Mouse (Mus musculus): Measurements from ENCODE around the gene Prkch. TPM values are rescaled to one million over a fixed set of nuclear protein-coding genes. Genes with fewer than 3 reads are reported as not detected.

The Prkch gene
- polyA plus RNA-seq, 1 experiment, result 3.2 TPM

DNA sequence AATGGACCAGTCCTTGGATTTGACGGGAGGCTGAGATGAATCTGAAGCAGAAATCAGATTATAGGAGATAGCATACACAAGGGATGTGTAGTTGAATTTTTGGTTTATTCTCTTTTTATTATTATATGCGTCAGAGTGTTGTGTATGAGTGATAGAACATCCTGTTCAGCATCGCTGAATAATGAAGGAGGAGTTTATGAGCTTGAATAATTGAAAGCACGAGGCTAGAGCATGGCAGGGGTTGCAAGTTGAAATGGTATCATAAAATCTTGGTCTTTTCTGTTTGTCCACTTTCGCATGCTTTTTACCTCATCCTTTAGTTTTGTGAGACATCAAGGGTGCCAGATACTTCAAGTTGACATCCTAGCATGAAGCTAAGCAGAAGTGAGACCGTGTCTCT is 60.6 kb downstream of the Prkch start:
- no peak for DNase-seq
- Histone ChIP-seq H3K4me3 (replicated peaks; ENCODE audit: insufficient read depth, low read depth, low read length) (no peak overlapping the region), H3K4me1 (ENCODE audit: control insufficient read depth, insufficient read depth, low read length) (no peaks in the 10 kb centered on the region), H3K27me3 (ENCODE audit: control insufficient read depth, insufficient read depth, low read length) (no peaks in the 10 kb centered on the region), H3K27ac (ENCODE audit: insufficient read depth, low read length) (no peak overlapping the region)
- WGBS, result 86% methylated on average over 6 of the region's 6 CpGs
- TF ChIP-seq POLR2A (IDR thresholded peaks at IDR 0.05; ENCODE audit: borderline replicate concordance, insufficient read depth, low read length) (no peak), CTCF (IDR thresholded peaks at IDR 0.05; ENCODE audit: borderline replicate concordance, insufficient read depth, low read depth, low read length) (no peak)

DNA sequence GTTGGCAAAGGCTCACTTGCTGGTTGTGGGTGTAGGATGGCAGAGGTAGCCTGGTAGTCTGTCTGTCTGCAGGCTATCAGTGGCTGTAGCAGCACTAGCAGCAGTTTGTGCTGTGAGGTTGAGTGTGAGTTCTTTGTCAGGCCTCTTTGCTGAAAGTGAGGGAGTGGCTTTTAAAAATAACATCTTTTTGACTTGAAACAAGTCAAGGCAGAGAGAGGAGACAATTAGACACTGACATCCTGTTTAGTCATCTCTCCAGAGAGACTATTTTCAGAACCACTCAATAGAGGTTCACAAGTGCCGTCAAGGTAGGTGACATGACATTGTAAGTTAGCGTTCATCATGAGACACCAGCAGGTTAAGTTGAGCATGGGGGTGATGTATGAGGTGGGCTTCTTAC is 63.1 kb downstream of the Prkch start:
- Histone ChIP-seq H3K27me3 (ENCODE audit: control insufficient read depth, insufficient read depth, low read length) (no peaks in the 10 kb centered on the region), H3K27ac (ENCODE audit: insufficient read depth, low read length) (no peak overlapping the region), H3K4me3 (replicated peaks; ENCODE audit: insufficient read depth, low read depth, low read length) (no peak overlapping the region), H3K4me1 (ENCODE audit: control insufficient read depth, insufficient read depth, low read length) (no peaks in the 10 kb centered on the region)
- TF ChIP-seq CTCF (IDR thresholded peaks at IDR 0.05; ENCODE audit: borderline replicate concordance, insufficient read depth, low read depth, low read length), result no peak
- no peak for TF ChIP-seq POLR2A (IDR thresholded peaks at IDR 0.05; ENCODE audit: borderline replicate concordance, insufficient read depth, low read length)
- no peak for DNase-seq
- WGBS, result 97% methylated on average over 2 of the region's 2 CpGs

DNA sequence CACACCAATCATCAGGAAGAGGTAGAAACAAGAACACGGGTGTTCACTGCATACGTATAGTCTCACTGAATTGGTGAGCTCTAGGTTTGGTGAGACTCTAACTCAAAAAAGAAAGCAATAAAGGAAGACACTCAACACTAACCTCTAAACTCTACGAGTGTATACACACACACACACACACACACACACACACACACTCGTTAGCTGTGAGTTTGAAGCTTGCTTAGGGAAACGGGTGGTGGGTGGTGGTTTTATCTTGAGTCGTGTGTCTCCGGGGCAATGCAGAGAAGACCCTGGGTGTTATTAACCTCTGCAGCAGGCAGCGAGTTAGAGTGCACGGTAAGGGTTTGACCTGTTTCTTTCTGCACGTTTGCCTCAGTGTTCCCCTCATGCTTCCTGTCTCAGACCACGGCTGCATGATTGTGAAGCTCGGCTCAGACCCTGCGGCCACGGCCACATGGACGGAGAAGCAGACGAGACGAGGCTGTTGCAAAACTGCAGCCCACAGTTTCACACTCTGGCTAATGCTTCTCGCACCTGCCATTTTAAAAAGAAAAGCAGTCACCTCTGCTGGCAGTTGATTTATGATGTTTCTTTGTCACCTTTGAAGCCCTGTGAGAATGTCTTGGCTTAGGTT is 72.1 kb downstream of the Prkch start:
- TF ChIP-seq CTCF (IDR thresholded peaks at IDR 0.05; ENCODE audit: borderline replicate concordance, insufficient read depth, low read depth, low read length), result no peak
- TF ChIP-seq POLR2A (IDR thresholded peaks at IDR 0.05; ENCODE audit: borderline replicate concordance, insufficient read depth, low read length), result no peak
- H3K4me1 ChIP-seq (ENCODE audit: control insufficient read depth, insufficient read depth, low read length), result no peaks in the 10 kb centered on the region

DNA sequence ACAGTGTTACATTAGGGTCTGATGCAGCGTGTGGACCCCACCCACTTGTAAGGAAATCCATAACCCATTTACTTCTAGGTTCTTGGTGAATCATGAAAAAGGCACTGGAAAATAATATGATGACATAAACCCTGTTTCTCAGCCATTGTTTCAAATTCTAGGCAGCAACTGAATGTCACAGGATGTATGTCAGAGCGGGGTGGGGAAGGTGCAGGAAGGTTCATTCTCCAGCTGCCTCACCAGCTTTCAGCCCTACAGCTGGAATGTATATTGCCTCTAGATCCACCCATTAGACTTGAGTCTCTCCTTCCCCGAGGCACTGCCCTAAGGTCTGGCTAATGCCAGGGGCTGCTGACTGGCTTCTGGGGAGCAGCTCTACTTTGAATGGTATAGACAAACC is 78.8 kb downstream of the Prkch start:
- H3K27ac ChIP-seq (ENCODE audit: insufficient read depth, low read length), result no peak overlapping the region
- 96% methylated on average over 3 of the region's 3 CpGs for WGBS
- TF ChIP-seq CTCF (IDR thresholded peaks at IDR 0.05; ENCODE audit: borderline replicate concordance, insufficient read depth, low read depth, low read length), result no peak
- TF ChIP-seq POLR2A (IDR thresholded peaks at IDR 0.05; ENCODE audit: borderline replicate concordance, insufficient read depth, low read length), result no peak
- no peaks in the 10 kb centered on the region for H3K27me3 ChIP-seq (ENCODE audit: control insufficient read depth, insufficient read depth, low read length)
- no peak overlapping the region for H3K4me3 ChIP-seq (replicated peaks; ENCODE audit: insufficient read depth, low read depth, low read length)
- no peak for DNase-seq
- 0 out of 2 replicates have a peak, but pooled peaks cover 2% of the 10 kb centered on the region for H3K4me1 ChIP-seq (ENCODE audit: control insufficient read depth, insufficient read depth, low read length)

More for the DNA sequence above, 72.1 kb downstream of the Prkch start:
- WGBS, result 82% methylated on average over 18 of the region's 18 CpGs
- no peak for DNase-seq
- Histone ChIP-seq H3K27me3 (ENCODE audit: control insufficient read depth, insufficient read depth, low read length) (no peaks in the 10 kb centered on the region), H3K4me3 (replicated peaks; ENCODE audit: insufficient read depth, low read depth, low read length) (no peak overlapping the region), H3K27ac (ENCODE audit: insufficient read depth, low read length) (no peak overlapping the region)

DNA sequence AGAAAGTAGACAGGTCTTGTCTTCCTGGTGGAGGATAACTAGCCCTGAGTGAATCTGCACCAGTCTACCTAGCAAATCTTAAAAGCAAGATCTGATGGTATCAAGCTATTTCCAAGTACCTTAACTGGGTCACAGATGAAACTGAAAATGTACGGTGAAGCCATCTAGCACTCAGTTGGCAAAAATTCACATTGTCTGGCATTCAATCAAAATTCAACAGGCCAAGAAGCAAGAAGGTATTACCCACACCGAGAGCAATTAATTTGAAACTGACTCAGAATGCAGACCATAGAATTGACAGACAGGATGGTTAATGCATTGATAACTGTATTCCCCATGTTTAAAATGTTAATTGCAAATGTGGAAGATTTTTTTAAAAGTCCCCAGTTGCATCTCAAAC is 82.1 kb downstream of the Prkch start:
- Histone ChIP-seq H3K4me1 (ENCODE audit: control insufficient read depth, insufficient read depth, low read length) (0 out of 2 replicates have a peak, but pooled peaks cover 2% of the 10 kb centered on the region), H3K27ac (ENCODE audit: insufficient read depth, low read length) (no peak overlapping the region), H3K27me3 (ENCODE audit: control insufficient read depth, insufficient read depth, low read length) (no peaks in the 10 kb centered on the region), H3K4me3 (replicated peaks; ENCODE audit: insufficient read depth, low read depth, low read length) (no peak overlapping the region)
- DNase-seq, result peak in 1 of 2 experiments; percentile 21
- TF ChIP-seq POLR2A (IDR thresholded peaks at IDR 0.05; ENCODE audit: borderline replicate concordance, insufficient read depth, low read length) (no peak), CTCF (IDR thresholded peaks at IDR 0.05; ENCODE audit: borderline replicate concordance, insufficient read depth, low read depth, low read length) (no peak)
- WGBS, result 4% methylated on average over 2 of the region's 2 CpGs

DNA sequence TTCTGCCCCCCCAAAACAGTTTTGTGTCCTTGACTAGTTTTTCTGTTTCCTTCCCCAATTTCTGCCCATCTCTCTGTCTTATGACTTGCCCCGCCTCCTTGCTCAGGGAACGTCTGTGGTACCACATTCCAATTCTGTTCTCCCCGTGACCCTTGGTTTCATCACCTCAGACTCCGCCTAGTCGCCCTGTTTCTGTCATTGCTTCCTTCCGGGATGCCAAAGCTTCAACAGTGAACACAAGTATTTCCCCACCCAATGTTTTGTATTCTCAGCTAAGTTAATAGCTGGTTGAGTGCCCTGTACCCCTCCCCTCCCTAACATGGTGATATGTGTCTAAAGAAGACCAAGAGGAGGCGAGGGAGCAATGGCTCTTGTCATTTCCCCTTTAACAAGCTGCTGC is 83.0 kb downstream of the Prkch start:
- Histone ChIP-seq H3K27ac (ENCODE audit: insufficient read depth, low read length) (no peak overlapping the region), H3K4me3 (replicated peaks; ENCODE audit: insufficient read depth, low read depth, low read length) (no peak overlapping the region), H3K27me3 (ENCODE audit: control insufficient read depth, insufficient read depth, low read length) (no peaks in the 10 kb centered on the region), H3K4me1 (ENCODE audit: control insufficient read depth, insufficient read depth, low read length) (0 out of 2 replicates have a peak, but pooled peaks cover 2% of the 10 kb centered on the region)
- DNase-seq, result no peak
- TF ChIP-seq CTCF (IDR thresholded peaks at IDR 0.05; ENCODE audit: borderline replicate concordance, insufficient read depth, low read depth, low read length) (no peak), POLR2A (IDR thresholded peaks at IDR 0.05; ENCODE audit: borderline replicate concordance, insufficient read depth, low read length) (no peak)
- WGBS, result 84% methylated on average over 7 of the region's 7 CpGs

DNA sequence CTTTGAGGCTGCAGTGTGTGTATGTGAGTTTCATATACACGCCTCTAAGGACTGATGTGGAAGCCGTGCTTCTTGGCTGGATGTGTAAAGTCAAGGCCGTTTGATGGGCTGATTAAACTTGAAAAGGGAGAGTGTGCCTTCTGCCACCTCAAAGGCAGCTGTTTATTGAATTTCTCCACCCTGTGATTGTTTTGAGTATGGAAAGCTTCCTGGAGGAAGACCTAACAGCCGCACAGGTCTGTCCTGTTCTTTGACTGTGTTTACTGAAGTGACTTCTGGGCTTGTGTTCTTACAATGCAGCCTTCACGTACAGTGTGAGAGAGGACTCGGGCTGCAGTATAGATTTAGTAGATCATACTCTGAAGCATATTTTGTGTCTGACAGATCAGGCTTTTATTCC is 86.1 kb downstream of the Prkch start:
- 80% methylated on average over 6 of the region's 6 CpGs for WGBS
- H3K27ac ChIP-seq (ENCODE audit: insufficient read depth, low read length), result no peak overlapping the region
- TF ChIP-seq CTCF (IDR thresholded peaks at IDR 0.05; ENCODE audit: borderline replicate concordance, insufficient read depth, low read depth, low read length) (no peak), POLR2A (IDR thresholded peaks at IDR 0.05; ENCODE audit: borderline replicate concordance, insufficient read depth, low read length) (no peak)

DNA sequence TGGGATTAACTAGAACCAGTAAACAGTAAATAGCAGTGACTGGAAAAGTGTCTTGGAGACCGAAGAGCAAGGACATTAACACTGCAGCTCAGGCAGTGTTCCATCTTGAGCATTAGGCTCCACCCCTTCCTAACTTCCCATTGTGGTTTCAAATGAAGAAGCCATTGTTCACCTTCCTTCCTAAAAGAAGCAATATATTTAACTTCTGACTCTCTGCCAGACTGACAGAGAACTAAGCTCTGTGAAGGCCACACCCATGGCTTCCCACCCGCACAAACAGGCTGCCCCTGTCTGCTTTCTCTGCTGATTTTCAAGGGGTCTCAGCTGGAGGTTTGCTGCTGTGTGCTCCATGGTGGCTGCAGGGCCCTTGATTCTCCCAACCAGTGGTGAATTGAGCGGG is 86.9 kb downstream of the Prkch start:
- 80% methylated on average over 3 of the region's 3 CpGs for WGBS
- Histone ChIP-seq H3K4me1 (ENCODE audit: control insufficient read depth, insufficient read depth, low read length) (peaks cover 11% of the 10 kb centered on the region), H3K4me3 (replicated peaks; ENCODE audit: insufficient read depth, low read depth, low read length) (no peak overlapping the region), H3K27ac (ENCODE audit: insufficient read depth, low read length) (no peak overlapping the region), H3K27me3 (ENCODE audit: control insufficient read depth, insufficient read depth, low read length) (no peaks in the 10 kb centered on the region)
- TF ChIP-seq POLR2A (IDR thresholded peaks at IDR 0.05; ENCODE audit: borderline replicate concordance, insufficient read depth, low read length), result no peak
- no peak for TF ChIP-seq CTCF (IDR thresholded peaks at IDR 0.05; ENCODE audit: borderline replicate concordance, insufficient read depth, low read depth, low read length)
- no peak for DNase-seq

More for the DNA sequence above, 86.1 kb downstream of the Prkch start:
- Histone ChIP-seq H3K27me3 (ENCODE audit: control insufficient read depth, insufficient read depth, low read length) (no peaks in the 10 kb centered on the region), H3K4me1 (ENCODE audit: control insufficient read depth, insufficient read depth, low read length) (peaks cover 12% of the 10 kb centered on the region), H3K4me3 (replicated peaks; ENCODE audit: insufficient read depth, low read depth, low read length) (no peak overlapping the region)
- DNase-seq, result no peak
